Mouse (Mus musculus): ENCODE results near the gene Rps19bp1.

Gene Rps19bp1

GRCm38 (mm10) chr15:80219211-80219610, 44.9 kb downstream of the Rps19bp1 start:
- no peak for DNase-seq (ENCODE audit: low spot score)

GRCm38 (mm10) chr15:80217476-80217875, 46.6 kb downstream of the Rps19bp1 start:
- no peak for DNase-seq (ENCODE audit: low spot score)

- no peak for DNase-seq (ENCODE audit: low spot score)
Measured at GRCm38 (mm10) chr15:80216480-80216820, 47.7 kb downstream of the Rps19bp1 start.

- no peak for DNase-seq (ENCODE audit: low spot score)
Measured at GRCm38 (mm10) chr15:80215716-80216479, 48.2 kb downstream of the Rps19bp1 start.

- no peak for DNase-seq (ENCODE audit: low spot score)
Measured at GRCm38 (mm10) chr15:80213688-80214087, 50.4 kb downstream of the Rps19bp1 start.
